Mouse (Mus musculus): ENCODE data around the gene Trpm5. TPM values are rescaled to one million over a fixed set of nuclear protein-coding genes. Genes with fewer than 3 reads are reported as not detected.

Gene Trpm5
- total and polyA plus RNA-seq, 2 experiments from 2014 or later, result 2.0 to 2.1 TPM

DNA sequence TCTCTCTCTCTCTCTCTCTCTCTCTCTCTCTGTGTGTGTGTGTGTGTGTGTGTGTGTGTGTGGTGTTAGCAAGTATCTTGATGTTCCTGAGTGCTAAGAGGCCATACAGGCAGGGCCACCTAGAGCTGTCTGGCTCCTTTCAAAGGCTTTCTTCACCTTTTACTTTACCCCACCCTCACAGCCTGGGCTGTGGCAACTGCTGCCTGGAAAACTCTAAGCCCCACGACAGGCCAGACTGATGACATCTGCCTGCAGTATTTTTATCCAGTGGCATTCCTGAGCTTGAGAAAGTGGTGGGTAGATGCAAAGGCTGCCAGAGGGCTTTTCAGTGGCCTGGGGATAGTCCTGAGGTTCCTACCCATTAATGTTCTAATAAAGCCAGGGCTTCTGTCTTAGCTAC lies 18.0 kb upstream of the Trpm5 start:
- H3K4me1 ChIP-seq (ENCODE audit: insufficient read depth, low read length), result no peaks in the 10 kb centered on the region
- no peak for TF ChIP-seq CTCF (IDR thresholded peaks at IDR 0.05; ENCODE audit: low read depth)
- H3K27ac ChIP-seq, result no peak overlapping the region
- H3K36me3 ChIP-seq (ENCODE audit: insufficient read depth, low read length), result no peaks in the 10 kb centered on the region
- no peaks in the 10 kb centered on the region for H3K9me3 ChIP-seq (ENCODE audit: low read length)
- ATAC-seq, result no peak
- DNase-seq (ENCODE audit: low spot score), result no peak
- H3K9ac ChIP-seq (replicated peaks; ENCODE audit: low read length), result no peak overlapping the region
- peaks cover 15% of the 10 kb centered on the region for H3K27me3 ChIP-seq (ENCODE audit: insufficient read depth, low read length)
- H3K4me2 ChIP-seq (ENCODE audit: low read depth, low read length), result no peak overlapping the region
- H3K4me3 ChIP-seq (ENCODE audit: low read length), result no peak overlapping the region
- WGBS, result 31% methylated on average over 1 of the region's 1 CpGs

DNA sequence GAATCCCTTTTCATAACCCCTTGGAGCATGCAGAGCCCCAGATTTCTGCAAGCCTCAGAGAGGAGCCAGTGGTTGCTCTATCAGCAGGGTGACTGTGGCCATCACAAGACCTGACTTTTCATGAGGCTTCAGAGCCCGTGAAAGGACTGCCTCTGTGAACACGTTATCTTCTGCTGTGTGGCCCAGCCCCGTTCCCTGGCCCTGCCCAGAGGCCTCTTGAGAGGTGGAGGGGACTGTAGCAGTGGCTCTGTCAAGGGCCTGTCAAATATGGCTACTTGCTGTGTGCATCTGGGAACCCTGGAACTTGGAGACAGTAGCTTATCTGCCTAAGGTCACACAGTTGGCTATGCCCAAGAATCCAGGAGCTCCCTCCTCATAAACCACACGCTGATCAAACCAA lies 17.3 kb upstream of the Trpm5 start:
- no peak overlapping the region for H3K27ac ChIP-seq
- no peaks in the 10 kb centered on the region for H3K9me3 ChIP-seq (ENCODE audit: low read length)
- no peaks in the 10 kb centered on the region for H3K36me3 ChIP-seq (ENCODE audit: insufficient read depth, low read length)
- no peak for ATAC-seq
- no peak overlapping the region for H3K4me2 ChIP-seq (ENCODE audit: low read depth, low read length)
- no peak overlapping the region for H3K4me3 ChIP-seq (ENCODE audit: low read length)
- no peak for TF ChIP-seq CTCF (IDR thresholded peaks at IDR 0.05; ENCODE audit: low read depth)
- H3K27me3 ChIP-seq (ENCODE audit: insufficient read depth, low read length), result peaks cover 22% of the 10 kb centered on the region
- H3K4me1 ChIP-seq (ENCODE audit: insufficient read depth, low read length), result no peaks in the 10 kb centered on the region
- no peak overlapping the region for H3K9ac ChIP-seq (replicated peaks; ENCODE audit: low read length)
- DNase-seq (ENCODE audit: low spot score), result no peak
- 58% methylated on average over 4 of the region's 4 CpGs for WGBS

DNA sequence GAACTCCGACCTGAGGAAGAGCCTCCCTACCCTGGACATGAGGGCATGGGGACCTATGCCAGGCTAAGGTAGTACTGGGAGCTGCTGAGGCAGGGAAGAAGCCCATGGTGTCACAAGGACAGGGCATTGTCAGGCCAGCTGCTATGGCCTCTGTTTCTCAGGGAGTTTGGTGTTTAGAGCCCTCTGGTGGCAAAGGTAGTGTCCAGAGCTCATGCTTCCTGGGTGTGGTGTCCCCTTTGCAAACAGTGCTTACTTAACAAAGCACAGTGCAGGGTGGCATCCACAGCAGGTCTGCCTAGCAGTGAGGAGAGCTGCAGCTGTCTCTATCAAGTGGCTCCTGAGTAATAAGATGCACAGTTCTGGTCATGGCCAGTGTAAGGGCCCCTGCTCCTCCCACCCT lies 16.4 kb upstream of the Trpm5 start:
- no peak overlapping the region for H3K9ac ChIP-seq (replicated peaks; ENCODE audit: low read length)
- H3K27ac ChIP-seq, result no peak overlapping the region
- ATAC-seq, result no peak
- no peak overlapping the region for H3K4me3 ChIP-seq (ENCODE audit: low read length)
- no peak for DNase-seq (ENCODE audit: low spot score)
- no peaks in the 10 kb centered on the region for H3K9me3 ChIP-seq (ENCODE audit: low read length)
- no peaks in the 10 kb centered on the region for H3K4me1 ChIP-seq (ENCODE audit: insufficient read depth, low read length)
- H3K36me3 ChIP-seq (ENCODE audit: insufficient read depth, low read length), result no peaks in the 10 kb centered on the region
- no peak for TF ChIP-seq CTCF (IDR thresholded peaks at IDR 0.05; ENCODE audit: low read depth)
- WGBS, result 63% methylated on average over 1 of the region's 1 CpGs
- H3K27me3 ChIP-seq (ENCODE audit: insufficient read depth, low read length), result peaks cover 29% of the 10 kb centered on the region
- H3K4me2 ChIP-seq (ENCODE audit: low read depth, low read length), result no peak overlapping the region

DNA sequence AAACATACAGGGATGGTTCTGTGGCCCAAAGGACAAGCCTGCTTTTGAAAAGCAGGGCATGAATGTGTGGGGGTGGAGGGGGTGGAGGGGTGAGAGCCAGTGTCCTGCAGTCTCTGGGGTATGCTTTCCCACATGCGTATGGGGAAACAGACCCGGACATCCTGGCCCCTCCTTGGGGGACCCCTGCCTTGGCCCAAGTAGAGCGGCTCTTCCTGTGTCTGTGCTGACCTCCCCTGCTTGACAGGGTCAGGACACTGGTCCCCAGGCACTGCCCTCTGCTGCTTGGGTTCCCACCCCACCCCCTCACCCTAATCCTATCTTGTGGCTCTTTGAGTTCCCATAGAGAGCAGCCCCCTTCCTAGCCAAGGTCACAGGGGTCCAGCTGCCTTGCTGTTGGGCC lies 15.3 kb upstream of the Trpm5 start:
- Histone ChIP-seq H3K36me3 (ENCODE audit: insufficient read depth, low read length) (no peaks in the 10 kb centered on the region), H3K4me2 (ENCODE audit: low read depth, low read length) (no peak overlapping the region), H3K4me1 (ENCODE audit: insufficient read depth, low read length) (no peaks in the 10 kb centered on the region), H3K27me3 (ENCODE audit: insufficient read depth, low read length) (peaks cover 34% of the 10 kb centered on the region), H3K27ac (no peak overlapping the region), H3K4me3 (ENCODE audit: low read length) (no peak overlapping the region), H3K9me3 (ENCODE audit: low read length) (no peaks in the 10 kb centered on the region), H3K9ac (replicated peaks; ENCODE audit: low read length) (no peak overlapping the region)
- TF ChIP-seq CTCF (IDR thresholded peaks at IDR 0.05; ENCODE audit: low read depth), result no peak
- 61% methylated on average over 3 of the region's 3 CpGs for WGBS
- no peak for ATAC-seq
- no peak for DNase-seq (ENCODE audit: low spot score)

DNA sequence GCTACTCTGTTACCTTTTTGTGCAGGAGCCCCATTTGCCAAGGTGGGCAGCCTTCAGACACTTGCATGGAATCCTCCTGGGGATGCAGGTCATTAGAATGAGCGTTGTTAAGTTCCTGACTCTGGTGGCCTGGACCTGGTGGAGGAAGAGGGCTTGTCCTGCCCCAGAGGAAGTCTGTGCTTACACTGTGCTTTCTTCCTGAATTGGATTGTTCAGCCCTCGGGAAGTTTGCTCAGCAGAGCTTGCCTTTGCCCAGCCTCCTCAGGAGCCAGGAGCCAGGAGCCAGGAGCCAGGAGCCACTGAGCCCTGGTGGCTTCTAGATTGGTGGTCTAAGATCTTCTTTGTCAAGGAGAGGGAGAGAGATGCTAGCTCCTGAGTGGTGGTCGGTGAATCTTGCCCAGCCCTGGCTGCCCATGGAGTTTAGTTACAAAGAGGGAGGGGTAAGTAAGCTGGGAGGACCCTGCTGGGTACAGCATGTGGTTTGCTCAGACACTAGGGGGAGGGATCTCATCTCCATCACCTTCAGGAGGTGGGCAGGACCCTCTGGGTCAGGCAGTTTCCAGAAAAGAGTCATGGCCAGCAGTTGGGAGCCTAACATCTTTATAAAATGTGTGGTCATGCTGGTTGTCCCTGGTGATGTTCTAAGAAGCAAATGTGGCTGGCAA lies 14.7 kb upstream of the Trpm5 start:
- 32% methylated on average over 3 of the region's 3 CpGs for WGBS
- peaks cover 34% of the 10 kb centered on the region for H3K27me3 ChIP-seq (ENCODE audit: insufficient read depth, low read length)

DNA sequence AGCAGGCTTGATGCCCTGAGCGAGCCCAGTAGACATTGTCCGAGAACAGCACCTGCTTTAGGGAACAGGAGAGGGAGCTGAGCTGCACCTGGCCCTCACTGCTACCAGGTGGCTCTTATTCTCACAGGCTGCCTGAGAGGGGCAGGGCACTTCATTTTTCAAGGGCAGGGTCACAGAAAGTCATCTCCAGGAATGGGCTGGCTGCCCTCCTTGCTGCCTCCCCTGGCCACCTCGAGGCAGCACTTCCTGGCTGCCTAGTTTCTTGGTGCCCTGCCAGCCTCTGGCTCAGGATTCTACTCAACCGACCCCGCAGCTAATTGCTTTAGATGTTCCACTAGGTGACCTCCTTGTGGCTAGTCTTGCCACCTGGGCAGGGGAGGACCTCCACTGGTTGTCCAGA lies 13.8 kb upstream of the Trpm5 start:
- Histone ChIP-seq H3K4me2 (ENCODE audit: low read depth, low read length) (no peak overlapping the region), H3K4me1 (ENCODE audit: insufficient read depth, low read length) (no peaks in the 10 kb centered on the region), H3K27ac (no peak overlapping the region), H3K9me3 (ENCODE audit: low read length) (no peaks in the 10 kb centered on the region), H3K9ac (replicated peaks; ENCODE audit: low read length) (no peak overlapping the region), H3K4me3 (ENCODE audit: low read length) (no peak overlapping the region), H3K36me3 (ENCODE audit: insufficient read depth, low read length) (no peaks in the 10 kb centered on the region), H3K27me3 (ENCODE audit: insufficient read depth, low read length) (peaks cover 34% of the 10 kb centered on the region)
- WGBS, result 32% methylated on average over 5 of the region's 5 CpGs
- DNase-seq (ENCODE audit: low spot score) (peak; percentile 37), ATAC-seq (peak; percentile 21; the same call in 1 of the 2 replicates)
- peak; percentile 39 for TF ChIP-seq CTCF (IDR thresholded peaks at IDR 0.05; ENCODE audit: low read depth)

More for the DNA sequence above, 14.7 kb upstream of the Trpm5 start:
- no peaks in the 10 kb centered on the region for H3K36me3 ChIP-seq (ENCODE audit: insufficient read depth, low read length)
- no peak for TF ChIP-seq CTCF (IDR thresholded peaks at IDR 0.05; ENCODE audit: low read depth)
- no peak for DNase-seq (ENCODE audit: low spot score)
- H3K4me3 ChIP-seq (ENCODE audit: low read length), result no peak overlapping the region
- H3K9me3 ChIP-seq (ENCODE audit: low read length), result no peaks in the 10 kb centered on the region
- H3K4me1 ChIP-seq (ENCODE audit: insufficient read depth, low read length), result no peaks in the 10 kb centered on the region
- H3K4me2 ChIP-seq (ENCODE audit: low read depth, low read length), result no peak overlapping the region
- H3K9ac ChIP-seq (replicated peaks; ENCODE audit: low read length), result no peak overlapping the region
- H3K27ac ChIP-seq, result no peak overlapping the region
- ATAC-seq, result no peak

DNA sequence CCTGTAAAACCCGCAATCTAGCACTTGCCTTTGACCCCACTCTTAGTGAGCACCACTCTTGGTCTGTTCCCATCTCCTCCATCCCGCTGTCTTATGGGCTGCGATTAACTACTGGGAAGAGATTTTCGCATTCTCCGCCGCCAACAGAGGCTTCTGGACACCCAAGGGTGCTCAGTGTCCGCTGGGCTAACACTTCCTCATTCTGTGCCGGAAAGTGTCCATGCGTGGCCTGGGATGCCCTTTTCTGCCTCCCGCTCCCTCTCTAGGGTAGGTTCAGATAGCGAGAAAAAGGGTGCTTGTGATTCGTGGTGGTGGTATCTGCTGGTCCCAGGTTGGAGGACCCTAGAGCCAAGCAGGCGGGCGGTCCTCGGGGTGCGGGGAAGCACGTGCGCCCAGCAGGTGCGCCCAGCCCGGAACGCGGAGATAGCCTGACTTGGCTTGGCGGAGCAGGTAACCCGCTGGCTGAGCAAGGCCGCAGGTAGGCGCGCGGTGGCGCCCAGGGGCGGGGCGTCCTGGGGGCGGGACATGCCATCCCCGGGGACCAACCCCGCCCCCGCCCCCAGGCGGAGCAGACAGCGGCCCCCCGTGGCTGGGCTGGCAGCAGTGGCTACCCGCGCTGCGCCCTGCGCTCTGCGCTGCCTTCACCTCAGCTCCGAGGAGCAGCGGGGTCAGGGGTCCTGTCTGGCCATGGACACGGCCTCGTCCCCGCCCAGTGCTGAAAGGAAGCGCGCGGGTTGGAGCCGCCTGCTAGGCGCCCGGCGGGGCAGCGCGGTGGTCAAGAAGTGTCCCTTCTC lies 12.4 kb upstream of the Trpm5 start:
- Histone ChIP-seq H3K4me2 (ENCODE audit: low read depth, low read length) (peak overlapping the region; percentile 54), H3K9ac (replicated peaks; ENCODE audit: low read length) (no peak overlapping the region)
- DNase-seq (ENCODE audit: low spot score), result no peak

More for the DNA sequence above, 12.4 kb upstream of the Trpm5 start:
- Histone ChIP-seq H3K4me1 (ENCODE audit: insufficient read depth, low read length) (no peaks in the 10 kb centered on the region), H3K27me3 (ENCODE audit: insufficient read depth, low read length) (peaks cover 34% of the 10 kb centered on the region), H3K36me3 (ENCODE audit: insufficient read depth, low read length) (no peaks in the 10 kb centered on the region), H3K9me3 (ENCODE audit: low read length) (no peaks in the 10 kb centered on the region), H3K27ac (no peak overlapping the region), H3K4me3 (ENCODE audit: low read length) (peak overlapping the region; percentile 31)
- no peak for TF ChIP-seq CTCF (IDR thresholded peaks at IDR 0.05; ENCODE audit: low read depth)
- 12% methylated on average over 47 of the region's 57 CpGs for WGBS
- no peak for ATAC-seq
